Mouse (Mus musculus) hindlimb bud, embryonic 11.5 days (tissue): ENCODE results near the gene Ric8b.

Source experiments
- DNase-seq: peaks from one replicate; pipeline ENCODE4 v3.0.0-alpha.2; 2012; ENCODE audit warnings: low read depth, low spot score; ENCODE audit errors: extremely low spot score

Ric8b gene

DNA sequence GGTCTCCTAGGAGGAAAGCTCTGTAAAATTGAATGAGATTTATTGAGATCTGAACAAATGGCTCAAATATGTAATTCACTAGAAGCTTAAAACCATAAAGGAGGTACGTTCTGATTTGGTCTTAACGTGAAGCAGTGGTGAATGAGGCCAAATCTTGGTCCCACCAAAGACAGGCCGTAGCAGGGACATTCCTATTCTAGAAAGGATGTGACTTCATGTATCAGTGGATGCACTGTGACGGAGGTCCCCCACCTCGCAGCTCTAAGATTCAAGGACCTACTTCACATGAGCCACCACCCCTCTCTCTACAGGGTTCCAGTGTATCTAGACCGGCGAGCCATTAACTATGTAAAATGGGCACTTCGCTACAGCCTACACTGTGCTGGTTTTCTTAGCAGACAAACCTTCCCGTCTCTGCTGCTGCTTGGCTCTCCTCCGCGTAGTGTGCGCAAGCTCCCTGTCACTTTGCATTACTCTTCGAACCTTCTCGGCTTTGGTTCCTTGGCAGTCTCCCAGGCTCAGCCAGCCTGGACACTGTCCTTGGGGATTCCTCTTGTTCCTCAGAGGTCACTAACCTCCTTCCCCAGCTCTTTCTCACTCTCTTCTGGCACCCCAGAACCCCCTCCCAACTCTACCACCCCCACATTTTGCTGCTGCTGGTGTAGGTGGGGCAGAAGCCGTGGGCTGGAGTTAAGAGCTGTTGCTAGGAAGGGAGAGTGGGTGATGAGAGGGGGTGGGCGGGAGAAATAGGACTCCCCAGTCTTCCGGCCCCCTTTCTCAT lies 8.2 kb upstream of the Ric8b start:
- no peak for DNase-seq

DNA sequence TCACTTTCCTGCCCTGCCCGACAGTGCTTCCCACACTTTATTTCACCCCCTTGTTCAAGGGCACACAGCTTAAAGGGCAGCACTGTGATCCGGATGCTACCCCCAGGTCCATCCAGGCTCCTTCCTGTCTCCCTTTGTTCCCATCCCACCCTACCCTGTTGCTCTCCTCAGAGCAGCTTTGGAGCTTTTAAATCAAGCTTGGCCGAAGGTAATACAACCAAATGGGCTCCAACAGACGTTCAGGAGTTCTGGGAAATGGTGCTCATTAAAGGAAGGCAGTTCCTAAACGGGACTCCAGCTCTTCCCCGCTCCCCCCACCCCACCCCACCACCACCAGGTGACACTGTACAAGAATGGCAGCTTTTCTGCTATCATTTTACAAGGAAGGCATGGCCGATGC lies 7.2 kb upstream of the Ric8b start:
- no peak for DNase-seq

DNA sequence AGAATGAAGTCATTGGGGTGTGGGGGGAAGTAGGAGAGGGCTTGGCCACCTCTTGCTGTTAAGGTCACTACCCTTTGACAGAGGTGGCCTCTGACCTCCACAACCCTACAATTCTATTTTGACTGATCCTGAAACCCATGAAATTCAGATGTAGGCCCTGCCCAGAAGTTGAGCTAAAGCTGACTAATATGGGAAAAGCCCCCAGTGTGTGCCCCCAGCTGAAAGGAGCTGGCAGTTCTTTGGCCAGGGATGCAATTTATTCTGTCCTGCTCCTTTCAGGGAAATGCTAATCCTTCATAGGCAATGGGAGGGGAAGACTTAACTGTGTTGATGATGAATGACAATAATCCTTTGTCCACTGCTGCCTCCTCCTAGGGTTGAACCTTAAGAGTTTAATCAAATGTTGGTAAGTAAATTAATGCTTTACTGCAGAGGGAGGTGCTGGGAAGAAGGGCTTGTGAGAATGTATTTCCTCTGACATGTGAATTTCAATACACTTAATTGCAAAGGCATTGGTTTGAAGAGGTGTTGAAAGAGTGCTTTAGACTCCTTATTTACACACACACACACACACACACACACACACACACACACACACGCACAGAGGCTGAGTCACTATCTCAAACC lies 6.5 kb upstream of the Ric8b start:
- no peak for DNase-seq

DNA sequence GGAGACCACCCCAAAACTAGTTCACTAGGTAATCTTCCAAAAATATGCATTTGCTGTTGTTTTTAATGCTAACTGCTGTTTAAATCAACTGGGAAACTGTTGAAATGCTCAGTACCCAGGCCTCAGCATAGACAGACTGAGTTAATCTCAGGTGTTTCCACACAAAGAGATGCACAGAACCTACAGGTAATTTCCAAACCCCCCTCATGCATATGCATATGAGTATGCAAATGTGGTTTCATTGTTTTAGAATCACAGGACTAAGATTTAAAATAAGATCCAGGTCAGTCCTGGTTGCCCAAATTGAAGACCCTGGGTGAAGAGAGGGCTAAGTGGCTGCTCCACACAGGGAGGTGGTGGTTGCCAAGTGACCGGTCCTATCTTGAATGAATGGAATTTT lies 4.3 kb upstream of the Ric8b start:
- DNase-seq, result no peak

GRCm38 (mm10) chr10:84915476-84915875 lies 1.9 kb upstream of the Ric8b start:
- no peak for DNase-seq

- no peak for DNase-seq
Observed at GRCm38 (mm10) chr10:84917731-84918095, 297 bp downstream of the Ric8b start.

DNA sequence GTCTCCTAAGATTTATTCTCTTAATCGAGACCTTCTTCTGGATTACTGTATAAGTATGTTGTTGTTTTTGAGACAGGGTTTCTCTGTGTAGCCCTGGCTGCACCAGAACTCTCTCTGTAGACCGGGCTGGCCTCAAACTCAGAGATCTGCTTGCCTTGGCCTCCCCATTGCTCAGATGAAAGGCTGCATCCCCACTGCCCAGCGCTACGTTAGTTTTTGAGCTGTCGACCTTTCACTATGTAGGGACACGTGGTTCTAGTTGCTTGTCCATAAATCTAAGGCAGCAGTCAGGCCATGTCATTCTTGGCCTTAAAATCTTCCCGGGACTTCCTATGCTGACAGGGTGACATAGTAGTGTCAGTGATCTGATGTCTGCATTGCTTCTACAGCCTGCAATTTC lies 8.9 kb downstream of the Ric8b start:
- DNase-seq, result no peak

DNA sequence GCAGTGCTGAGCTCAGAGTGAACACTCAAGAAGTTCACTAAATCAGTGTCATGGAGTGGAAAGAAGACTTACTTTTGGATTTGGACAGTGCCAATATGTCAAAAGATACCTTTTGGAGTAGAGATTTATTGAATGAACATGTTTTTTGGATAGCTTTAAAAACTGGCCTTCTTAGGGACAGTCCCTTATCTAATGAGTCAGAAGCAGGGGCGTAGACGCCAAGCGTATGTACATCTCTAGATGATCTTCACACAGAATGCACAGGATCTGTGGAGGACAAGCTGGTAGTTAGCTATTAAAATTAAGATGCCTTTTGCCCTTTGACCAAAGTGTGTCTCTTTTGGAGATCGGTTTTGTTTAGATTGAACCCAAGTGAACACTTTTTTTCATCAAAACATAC lies 9.5 kb downstream of the Ric8b start:
- no peak for DNase-seq

- DNase-seq, result no peak
Observed at GRCm38 (mm10) chr10:84928465-84928864, 11.0 kb downstream of the Ric8b start.

- DNase-seq, result no peak
Observed at GRCm38 (mm10) chr10:84935553-84936209, 18.3 kb downstream of the Ric8b start.

GRCm38 (mm10) chr10:84936832-84937515 lies 19.6 kb downstream of the Ric8b start:
- DNase-seq, result no peak

DNA sequence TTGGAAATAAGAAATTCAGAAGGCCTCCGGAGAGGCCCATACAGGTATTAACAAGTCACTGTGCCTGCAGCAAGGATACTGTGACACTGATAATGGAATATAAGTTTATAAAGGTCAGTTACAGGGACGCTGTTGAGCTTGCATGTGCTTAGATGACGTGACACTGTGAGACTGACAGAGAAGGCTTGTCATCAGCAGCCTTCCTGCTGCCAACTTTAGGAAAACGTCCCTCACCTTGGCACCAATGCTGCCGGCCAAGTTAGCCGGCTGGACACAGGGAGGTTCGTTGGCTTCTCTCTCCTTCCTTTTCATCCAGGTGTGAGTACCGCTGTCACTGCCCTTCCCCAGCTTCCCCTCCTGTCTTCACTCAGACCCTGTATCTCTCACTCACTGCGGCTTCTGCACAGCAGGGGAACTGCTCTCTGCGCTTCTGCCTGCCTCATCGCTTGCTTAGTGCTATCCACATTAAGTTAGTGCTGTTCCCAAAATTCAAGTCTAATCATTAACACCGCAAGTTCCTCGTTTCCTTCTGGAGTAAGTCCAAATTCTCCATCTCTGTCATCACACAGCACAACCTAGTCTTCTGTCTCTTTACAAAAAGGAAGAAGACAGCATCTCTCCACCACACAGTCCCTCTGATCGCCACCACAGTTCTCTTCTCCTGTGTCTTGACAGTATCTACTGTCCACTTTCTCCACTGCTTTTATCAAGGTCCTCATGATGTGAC lies 20.8 kb downstream of the Ric8b start:
- no peak for DNase-seq

- no peak for DNase-seq
Observed at GRCm38 (mm10) chr10:84938886-84939285, 21.5 kb downstream of the Ric8b start.

GRCm38 (mm10) chr10:84940356-84940755 lies 22.9 kb downstream of the Ric8b start:
- no peak for DNase-seq

GRCm38 (mm10) chr10:84945692-84946091 lies 28.3 kb downstream of the Ric8b start:
- DNase-seq, result no peak

DNA sequence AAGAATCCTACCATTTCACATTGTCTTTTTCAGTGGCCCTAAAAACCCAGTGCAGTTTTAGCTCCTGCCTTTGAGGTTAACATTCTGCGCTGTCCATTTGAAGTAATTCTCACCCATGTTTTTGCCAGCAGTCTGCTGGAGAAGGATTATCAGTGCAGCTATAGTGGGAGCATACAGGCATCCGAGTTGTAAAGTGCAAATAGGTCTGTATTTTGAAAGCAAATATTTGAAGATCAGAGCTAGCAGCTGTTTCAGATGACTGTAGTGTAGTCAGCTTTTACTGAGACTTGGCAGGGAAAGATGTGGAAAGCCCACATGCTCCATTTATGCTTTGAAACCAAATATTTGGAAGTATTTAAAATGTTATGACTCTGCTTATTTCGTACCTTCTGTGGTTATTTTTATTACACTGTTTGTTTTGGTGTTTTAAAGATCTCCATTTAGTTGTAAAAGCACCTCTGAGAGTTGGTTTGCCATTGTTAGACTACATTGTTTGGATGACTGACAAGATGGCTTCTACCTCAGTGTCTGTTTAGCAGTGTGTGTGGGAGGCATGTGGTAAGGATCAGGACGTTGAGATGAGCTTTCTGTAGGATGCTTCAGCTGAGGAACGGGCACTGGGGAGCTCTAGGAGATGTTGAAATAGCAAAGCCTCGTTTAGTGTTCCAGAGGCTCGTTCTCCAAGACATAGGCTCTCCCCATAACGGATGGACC lies 31.7 kb downstream of the Ric8b start:
- no peak for DNase-seq

DNA sequence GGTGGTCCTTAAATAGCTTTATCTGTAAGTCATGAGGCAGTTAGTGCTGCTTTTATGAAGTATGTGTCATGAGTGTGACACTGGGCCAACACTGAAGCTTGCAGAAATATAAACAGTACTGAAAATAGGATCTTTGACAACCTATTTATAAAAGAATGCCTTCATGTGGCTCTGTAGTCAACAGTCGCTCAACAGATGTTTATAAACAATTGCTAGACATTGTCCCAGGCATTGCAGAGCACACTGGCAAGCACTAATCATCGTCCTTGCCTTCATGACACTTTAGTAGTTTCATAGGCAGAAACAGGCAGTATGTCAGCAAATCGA lies 32.2 kb downstream of the Ric8b start:
- DNase-seq, result no peak

GRCm38 (mm10) chr10:84950384-84950783 lies 33.0 kb downstream of the Ric8b start:
- DNase-seq, result no peak

- no peak for DNase-seq
Observed at GRCm38 (mm10) chr10:84954236-84954635, 36.8 kb downstream of the Ric8b start.

- DNase-seq, result no peak
Observed at GRCm38 (mm10) chr10:84956173-84956572, 38.8 kb downstream of the Ric8b start.

GRCm38 (mm10) chr10:84958597-84958996 lies 41.2 kb downstream of the Ric8b start:
- DNase-seq, result no peak
